Comparison of ENCODE assay signal across 8 mouse cellular contexts in the genomic region with DNA sequence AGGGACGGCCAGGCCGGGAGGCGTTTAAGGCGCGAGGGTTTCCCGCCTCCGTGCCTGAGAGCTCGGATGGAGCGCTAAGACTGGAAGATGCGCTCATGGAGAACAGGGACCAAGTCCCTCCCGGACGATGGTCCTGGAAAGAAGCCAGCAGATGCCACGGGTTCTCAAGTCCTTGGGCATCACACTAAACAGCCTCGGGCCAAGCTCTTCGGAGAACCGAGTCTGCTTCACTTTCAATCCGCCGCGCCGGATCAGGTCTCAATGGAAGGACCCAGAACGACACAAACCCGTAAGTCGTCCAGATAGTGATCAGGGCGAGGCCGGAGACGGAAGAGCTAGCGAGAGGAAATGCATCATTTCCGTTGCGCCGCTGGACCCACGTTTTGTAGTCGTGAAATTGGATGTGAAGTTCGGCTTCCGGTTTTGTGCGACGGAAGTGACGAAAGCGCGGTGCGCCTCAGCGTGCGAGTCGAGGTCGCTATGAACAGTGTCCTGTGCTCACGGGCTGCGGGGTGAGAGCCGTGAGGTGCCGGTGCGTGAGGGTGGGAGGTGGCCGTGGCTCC. TPM values are rescaled to one million over a fixed set of nuclear protein-coding genes. Genes with fewer than 3 reads are reported as not detected.
DNase-seq lines count a peak whose midpoint lies in the region; ATAC-seq lines count a peak whose summit lies in the region.

Gene BC003965 (plus strand): TSS at position 426 of the 563 bp plus-strand sequence.

- H3K27me3 ChIP-seq in hindbrain, embryonic 11.5 days (ENCODE audit: control insufficient read depth, insufficient read depth, low read length): no peaks in the 10 kb centered on the region

- DNase-seq in Muller cell, postnatal 12 days (ENCODE audit: inconsistent ontology term): peak; percentile 92
- DNase-seq in cerebellum, adult 9-11 months: peak; percentile 97
- peak; percentile 96 to 100 for DNase-seq in frontal cortex, adult 2 months (ENCODE audit: extremely low spot score in 1 of 2, low spot score in 1 of 2)
- peak; percentile 100 for DNase-seq in hindbrain, embryonic 11.5 days (ENCODE audit: low spot score)
- DNase-seq in layer of hippocampus, postnatal 10 days (ENCODE audit: low spot score in 2 of 2): peak; percentile 98 to 99
- DNase-seq in lung, postnatal 10 days: peak; percentile 98
- DNase-seq in ovary, postnatal 36 days (ENCODE audit: low spot score): peak; percentile 95
- DNase-seq in thymus, postnatal 25 days: peak; percentile 96

- H3K27ac ChIP-seq in hindbrain, embryonic 11.5 days (ENCODE audit: low read depth, low read length): peak within 1 kb of the TSS; percentile 86

- H3K36me3 ChIP-seq in hindbrain, embryonic 11.5 days (ENCODE audit: control insufficient read depth, insufficient read depth, low read length): no peaks in the 10 kb centered on the region

- peak within 1 kb of the TSS; percentile 99 for H3K4me2 ChIP-seq in hindbrain, embryonic 11.5 days (replicated peaks; ENCODE audit: low read depth, low read length)

- peak within 1 kb of the TSS; percentile 94 for H3K9ac ChIP-seq in hindbrain, embryonic 11.5 days (ENCODE audit: low read depth, low read length)

- ATAC-seq in hindbrain, embryonic 11.5 days (ENCODE audit: low FRiP score): peak; percentile 85

- peak within 1 kb of the TSS; percentile 92 for H3K4me3 ChIP-seq in hindbrain, embryonic 11.5 days (ENCODE audit: low read depth, low read length)

- WGBS in hindbrain, embryonic 11.5 days: under 1% methylated on average over 50 of the region's 50 CpGs

- H3K9me3 ChIP-seq in hindbrain, embryonic 11.5 days (ENCODE audit: control insufficient read depth, low read length): no peaks in the 10 kb centered on the region

- no peaks in the 10 kb centered on the region; the same call in 1 of the 2 replicates for H3K4me1 ChIP-seq in hindbrain, embryonic 11.5 days (replicated peaks; ENCODE audit: control insufficient read depth, insufficient read depth, low read length)

RNA-seq across cellular contexts. Expression of gene BC003965, which starts in this region (rescaled TPM):
- polyA plus RNA-seq in frontal cortex, adult 2 months (2012; rRNA removed): 21.9 and 23.4 TPM in 2 replicates
- 35.2 and 36.4 TPM in 2 replicates for polyA plus RNA-seq in hindbrain, embryonic 11.5 days (2014; fragmentation: Nextera tagmentation; extraction: Ambion mirVana)
- 10 to 100 TPM; 18.2 to 19.0 TPM for total RNA-seq in layer of hippocampus, postnatal 10 days (2021)

Comparison
In these comparisons a context has a peak if more than half of its experiments do, and no peak if none do; other contexts are left out.
1. Peak in every context shown above with its lines: DNase-seq, ATAC-seq, H3K4me3 ChIP-seq and H3K27ac ChIP-seq.